Mouse (Mus musculus) gonadal fat pad, adult 2 months (tissue): ENCODE results near the gene Adtrp. TPM values are rescaled to one million over a fixed set of nuclear protein-coding genes. Genes with fewer than 3 reads are reported as not detected.

Experiments used
- polyA plus RNA-seq: library from polyadenylated mRNA; depleted of rRNA; stranded (reverse); fragments of >200 nt; gene quantifications from 2 replicates; pipeline ENCODE4 v1.2.3, GENCODE M21; 2012; rRNA removed

Gene Adtrp
- polyA plus RNA-seq, 1 experiment: 8.8 TPM

Other genes starting within 250 kb of the Adtrp start
- 3.8 and 6.5 TPM in 2 replicates for gene Tmem170b, start 241.8 kb downstream of the Adtrp start, polyA plus RNA-seq
- 18.9 and 19.5 TPM in 2 replicates for gene Hivep1, start 204.3 kb upstream of the Adtrp start, polyA plus RNA-seq